Mouse (Mus musculus) cortical plate, adult 2 months (tissue): Measurements from ENCODE around the gene Brsk1. TPM values are rescaled to one million over a fixed set of nuclear protein-coding genes. Genes with fewer than 3 reads are reported as not detected.

Experiments used
- H3K27ac ChIP-seq: fragments of 200-500 bp; 2 replicates; pipeline ENCODE4 v1.5.1; 2012; ENCODE audit warnings: low read length, control low read depth, inconsistent platforms; ENCODE audit not compliant: insufficient read depth
- H3K4me1 ChIP-seq: fragments of 200-500 bp; 2 replicates; pipeline ENCODE4 v1.6.1; 2011; ENCODE audit warnings: low read length; ENCODE audit not compliant: control insufficient read depth, insufficient read depth
- H3K4me3 ChIP-seq: fragments of 200-500 bp; 2 replicates; pipeline ENCODE4 v1.5.1; 2011; ENCODE audit warnings: mild to moderate bottlenecking, low read length, control low read depth; ENCODE audit not compliant: insufficient read depth
- CTCF ChIP-seq: fragments of 200-500 bp; IDR thresholded peaks from 2 replicates; pipeline ENCODE4 v1.5.1; 2011; ENCODE audit warnings: mild to moderate bottlenecking, control low read depth, low read length; ENCODE audit not compliant: insufficient read depth; ENCODE audit errors: extremely low read depth
- POLR2A ChIP-seq: fragments of 200-500 bp; IDR thresholded peaks from 2 replicates; pipeline ENCODE4 v1.6.1; 2011; ENCODE audit warnings: mild to moderate bottlenecking, low read length, control low read depth; ENCODE audit not compliant: insufficient read depth; ENCODE audit errors: extremely low read depth
- polyA plus RNA-seq: library from polyadenylated mRNA; depleted of rRNA; stranded (reverse); fragments of >200 nt; gene quantifications from 2 replicates; pipeline ENCODE4 v1.2.3, GENCODE M21; 2012

Gene Brsk1
- polyA plus RNA-seq, 1 experiment = 305 TPM

DNA sequence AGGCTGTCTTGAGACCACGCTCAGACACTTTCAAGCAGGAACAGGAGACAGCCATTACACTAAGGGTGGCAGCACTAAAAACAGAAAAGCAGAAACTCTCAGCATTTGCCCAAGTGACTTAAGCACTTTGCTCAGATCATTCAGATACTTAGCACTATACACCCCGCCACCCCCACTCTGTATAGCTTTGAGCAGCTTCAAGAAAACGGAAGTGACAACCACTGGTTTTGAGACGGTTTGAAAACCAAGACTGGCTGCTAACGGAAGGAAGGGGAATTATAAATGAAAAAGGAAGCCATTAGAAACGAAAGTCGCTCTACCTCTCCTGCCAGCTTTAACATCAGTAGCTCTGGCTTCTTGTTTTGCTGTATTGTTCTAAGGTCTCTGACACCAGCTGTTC, 36.6 kb upstream of the Brsk1 start:
- Histone ChIP-seq H3K4me3 (no peak overlapping the region), H3K27ac (peak overlapping the region; percentile 80), H3K4me1 (peaks cover 27% of the 10 kb centered on the region)
- TF ChIP-seq POLR2A (no peak), CTCF (no peak)

DNA sequence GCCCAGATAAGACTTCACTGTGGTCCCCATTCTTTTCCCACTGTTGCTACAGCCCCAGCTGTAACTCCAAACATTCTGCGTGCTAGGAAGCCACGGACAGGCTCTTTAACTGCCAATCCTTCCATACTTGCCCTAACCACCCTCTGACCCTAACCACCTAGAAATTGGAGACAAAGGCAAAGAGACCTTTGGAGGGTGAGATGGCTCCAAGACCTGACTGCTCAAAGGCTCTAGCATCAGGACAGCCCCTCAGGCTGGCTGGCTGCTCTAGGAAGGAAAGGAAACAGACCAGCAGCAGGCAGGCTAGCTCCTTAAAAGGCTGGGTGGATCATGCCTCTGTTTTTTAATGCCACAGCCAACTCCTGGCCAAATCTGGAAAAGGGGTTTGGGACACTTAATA, 36.2 kb upstream of the Brsk1 start:
- Histone ChIP-seq H3K4me3 (no peak overlapping the region), H3K27ac (peak overlapping the region; percentile 48)
- TF ChIP-seq POLR2A = no peak
- no peak for TF ChIP-seq CTCF

DNA sequence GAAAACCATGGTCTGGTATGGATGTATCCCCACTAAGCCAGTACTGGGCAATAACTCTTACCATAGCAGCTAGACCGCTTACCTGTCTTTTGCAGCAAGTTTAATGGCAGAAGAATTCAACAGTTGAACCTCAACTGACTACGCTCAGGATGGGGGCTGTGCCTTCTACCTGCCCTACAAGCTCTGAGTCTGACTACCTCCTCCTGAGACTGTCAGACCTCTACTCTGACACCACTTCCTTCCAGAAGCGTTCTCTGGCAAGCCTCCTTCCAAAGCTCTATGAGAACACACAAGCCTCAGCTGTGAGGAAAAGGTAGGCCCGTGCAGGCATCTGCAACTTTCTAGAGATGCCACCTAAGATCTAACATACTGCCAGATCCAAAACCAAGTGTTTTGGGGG, 35.0 kb upstream of the Brsk1 start:
- no peak overlapping the region for H3K27ac ChIP-seq
- H3K4me1 ChIP-seq = peaks cover 32% of the 10 kb centered on the region
- no peak overlapping the region for H3K4me3 ChIP-seq
- TF ChIP-seq CTCF (no peak), POLR2A (no peak)

More for the DNA sequence above, 36.2 kb upstream of the Brsk1 start:
- peaks cover 27% of the 10 kb centered on the region for H3K4me1 ChIP-seq

DNA sequence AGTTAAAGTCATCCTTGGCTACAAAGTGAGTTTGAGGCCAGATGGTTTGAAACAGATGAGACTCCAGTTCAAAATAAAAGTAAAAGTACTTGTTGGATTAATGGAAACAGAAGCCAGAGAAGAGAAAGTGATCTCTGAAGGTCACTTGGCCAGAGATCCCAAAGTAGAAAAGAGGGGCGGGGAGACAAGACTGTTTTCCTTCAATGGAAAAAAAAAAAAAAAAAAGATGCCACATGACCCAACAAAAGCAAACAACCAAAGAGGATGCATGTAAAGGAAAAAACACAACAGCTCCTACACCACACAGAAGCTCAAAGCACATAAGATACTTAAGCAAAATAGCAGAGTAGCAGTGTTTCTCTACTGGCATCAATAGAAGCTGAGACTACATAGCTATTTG, 34.5 kb upstream of the Brsk1 start:
- peaks cover 33% of the 10 kb centered on the region for H3K4me1 ChIP-seq
- H3K4me3 ChIP-seq = no peak overlapping the region
- TF ChIP-seq POLR2A = no peak
- TF ChIP-seq CTCF = no peak
- no peak overlapping the region for H3K27ac ChIP-seq

DNA sequence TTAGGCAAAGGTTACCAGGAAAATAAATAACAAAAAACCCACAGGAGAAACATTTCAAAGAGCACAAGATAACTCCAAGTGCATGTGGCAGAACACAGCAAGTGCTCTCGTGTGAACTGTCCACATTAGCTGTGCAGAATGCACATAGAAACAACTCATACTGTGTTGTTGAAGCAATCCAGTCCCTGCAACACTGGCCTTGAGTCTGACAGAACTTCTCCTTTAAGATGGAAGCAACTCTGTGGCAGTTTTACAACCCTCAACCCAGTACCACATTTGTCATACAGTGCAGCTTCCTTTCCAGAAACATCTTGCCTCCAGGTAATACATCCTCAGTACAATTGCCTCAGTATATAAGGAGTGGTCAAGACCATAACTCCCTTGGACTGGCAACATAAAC, 33.6 kb upstream of the Brsk1 start:
- TF ChIP-seq CTCF (no peak), POLR2A (no peak)
- H3K4me1 ChIP-seq = peaks cover 29% of the 10 kb centered on the region
- no peak overlapping the region for H3K27ac ChIP-seq
- peak overlapping the region; percentile 83 for H3K4me3 ChIP-seq

DNA sequence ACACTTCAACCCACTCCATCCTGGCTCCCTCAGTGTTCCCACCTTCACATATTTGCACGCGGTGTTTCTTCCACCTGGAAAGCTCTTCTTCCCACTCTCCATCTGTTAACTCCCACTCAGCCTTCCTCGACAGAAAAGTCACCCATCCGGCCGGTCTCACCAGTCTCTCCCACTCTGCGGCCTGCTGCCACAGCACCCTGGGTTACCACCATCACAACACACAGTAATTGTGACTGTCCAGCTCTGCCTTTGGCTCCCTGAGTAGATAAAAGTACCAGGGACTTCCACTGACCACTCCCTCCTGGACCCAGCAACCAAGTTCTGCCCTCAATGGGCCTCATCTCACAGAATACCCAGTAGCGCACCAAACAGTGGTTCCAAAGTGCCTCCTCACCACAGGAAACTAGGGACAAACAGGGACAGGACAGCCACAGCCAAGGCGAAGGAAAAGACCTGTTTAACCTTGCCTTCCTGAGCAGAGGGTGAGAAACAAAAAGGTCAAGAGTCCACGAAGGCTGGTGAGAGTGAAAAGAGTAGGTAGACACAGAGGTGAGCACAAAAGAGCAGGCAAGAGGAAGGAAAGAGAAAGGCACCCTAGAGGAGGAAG, 32.8 kb upstream of the Brsk1 start:
- Histone ChIP-seq H3K4me3 (peak overlapping the region; percentile 83), H3K4me1 (peaks cover 25% of the 10 kb centered on the region), H3K27ac (peak overlapping the region; percentile 48; the same call in 1 of the 2 replicates)
- TF ChIP-seq CTCF (no peak), POLR2A (0 out of 2 replicates have a peak, but pooled peaks have one; percentile 28)

DNA sequence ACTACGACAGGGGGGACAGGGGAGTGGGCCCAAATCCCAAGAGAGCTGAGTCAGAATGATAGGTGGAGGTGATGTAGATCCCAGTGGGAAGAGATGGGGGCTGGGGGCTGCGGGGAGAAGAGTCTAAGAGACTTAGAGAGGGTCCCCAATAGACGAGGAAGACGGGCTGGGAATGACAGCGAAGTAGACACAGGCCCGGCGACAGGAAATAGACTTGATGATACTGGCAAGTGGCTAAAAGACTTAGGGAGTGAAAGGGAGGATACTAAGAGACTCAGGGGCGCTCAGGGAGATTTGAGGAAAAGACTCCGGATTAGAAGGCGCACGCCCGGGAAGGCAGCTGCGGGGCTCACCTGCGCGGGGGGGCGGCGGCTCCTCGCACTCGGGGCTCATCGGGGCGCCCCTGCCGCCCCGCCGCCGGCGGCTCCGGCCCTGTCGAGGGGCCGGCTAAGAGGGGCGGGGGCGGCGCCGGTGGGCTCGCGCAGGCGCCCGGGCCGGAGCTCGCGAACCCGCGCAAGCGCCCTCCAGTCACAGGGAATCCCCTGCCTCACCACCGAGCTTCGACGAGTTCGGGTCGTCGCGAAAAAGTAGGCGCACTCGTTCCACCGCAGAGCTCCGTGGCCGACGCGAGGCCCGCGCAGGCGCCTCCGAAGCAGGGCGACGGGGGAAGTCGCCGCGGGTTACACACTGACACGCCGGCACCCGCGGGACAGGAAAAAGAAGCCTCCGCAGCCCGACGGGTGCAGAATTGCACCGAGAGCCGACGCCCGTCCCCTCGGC, 32.1 kb upstream of the Brsk1 start:
- peak overlapping the region; percentile 99 for H3K27ac ChIP-seq
- TF ChIP-seq POLR2A (no peak), CTCF (no peak)
- peaks cover 23% of the 10 kb centered on the region for H3K4me1 ChIP-seq
- H3K4me3 ChIP-seq = peak overlapping the region; percentile 83

DNA sequence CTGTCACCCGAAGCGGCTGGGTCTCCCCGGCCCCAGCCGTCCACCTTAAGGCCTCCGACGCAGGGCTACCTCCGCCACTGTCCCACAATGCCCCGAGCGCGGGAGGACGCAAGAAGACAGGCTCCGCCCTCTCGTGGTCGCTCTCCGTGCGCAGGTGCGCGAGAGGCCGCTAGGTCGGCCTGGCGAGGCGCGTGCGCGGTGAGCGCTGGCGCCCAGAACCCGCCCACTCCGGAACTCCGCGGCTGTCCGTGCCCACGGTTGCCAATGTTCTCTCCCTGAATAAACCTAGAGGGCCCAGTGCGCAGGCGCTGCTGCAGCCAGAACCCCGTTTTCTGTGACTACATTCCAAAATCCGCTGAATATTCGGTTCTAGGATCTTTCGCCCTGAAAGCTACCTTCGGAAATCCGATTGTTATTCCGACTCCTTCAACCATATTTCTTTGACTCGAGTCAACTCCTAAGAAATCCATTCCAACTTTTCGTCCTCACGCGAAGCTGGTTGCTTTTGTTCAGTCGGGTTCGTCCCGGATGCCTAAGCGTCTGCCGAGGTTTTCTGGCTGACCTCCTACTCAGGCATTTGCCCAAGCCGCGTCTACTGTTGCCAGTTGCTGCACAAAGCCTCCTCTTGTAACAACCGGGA, 31.4 kb upstream of the Brsk1 start, which contains the start of gene Ppp6r1:
Gene Ppp6r1, minus strand, starts transcription at position 108 of the 640 bp plus-strand sequence.
- Histone ChIP-seq H3K27ac (peak within 1 kb of the TSS; percentile 99), H3K4me1 (peaks cover 21% of the 10 kb centered on the region), H3K4me3 (peak within 1 kb of the TSS; percentile 83)
- TF ChIP-seq POLR2A (peak; percentile 84), CTCF (no peak)

DNA sequence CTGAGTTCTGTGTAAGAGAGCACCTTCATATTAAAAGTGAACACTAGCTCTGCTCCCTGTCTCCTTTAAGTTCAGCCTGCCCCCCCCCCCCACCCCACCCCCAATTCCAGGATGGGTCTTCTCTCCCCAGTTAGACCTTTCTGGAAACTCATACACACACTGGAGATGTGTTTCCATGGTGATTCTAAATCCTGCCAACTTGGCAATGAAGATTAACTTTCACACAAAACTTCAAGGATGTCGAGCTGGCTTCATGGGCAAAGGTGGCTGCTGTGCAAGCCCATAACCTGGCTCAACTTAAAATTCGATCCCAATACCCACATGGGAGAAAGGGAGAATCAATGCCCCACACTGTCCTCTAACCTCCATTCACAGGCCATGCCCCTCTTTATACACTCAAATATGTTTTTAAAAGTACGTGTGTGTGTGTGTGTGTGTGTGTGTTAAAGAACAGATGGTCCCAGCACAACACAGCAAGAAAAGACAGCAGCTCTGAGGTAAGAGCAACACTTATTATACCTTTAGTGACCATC, 30.4 kb upstream of the Brsk1 start:
- H3K4me1 ChIP-seq = peaks cover 16% of the 10 kb centered on the region
- H3K4me3 ChIP-seq = no peak overlapping the region; the same call in 1 of the 2 replicates
- no peak for TF ChIP-seq CTCF
- TF ChIP-seq POLR2A = no peak
- peak overlapping the region; percentile 94 for H3K27ac ChIP-seq

DNA sequence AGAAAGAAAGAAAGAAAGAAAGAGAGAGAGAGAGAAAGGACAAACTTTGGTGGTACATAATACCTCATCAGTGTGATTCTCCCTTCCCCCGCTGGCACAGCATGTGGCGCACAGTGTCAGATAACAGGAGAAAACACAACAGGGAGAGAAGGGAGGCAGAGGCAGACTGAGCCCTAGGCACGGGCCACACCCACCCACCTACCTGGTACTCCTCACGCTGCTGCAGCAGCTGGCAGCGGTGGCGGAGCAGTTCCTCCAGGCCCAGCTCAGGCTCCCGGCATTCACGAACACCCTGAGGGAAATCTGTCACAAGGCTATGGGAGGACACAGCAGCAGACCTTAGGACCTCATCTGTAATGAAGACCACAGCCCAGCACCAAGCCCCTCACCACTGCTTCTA, 27.2 kb upstream of the Brsk1 start:
- TF ChIP-seq POLR2A (no peak), CTCF (no peak)
- no peak overlapping the region for H3K27ac ChIP-seq
- H3K4me1 ChIP-seq = peaks cover 8% of the 10 kb centered on the region; the same call in 1 of the 2 replicates
- H3K4me3 ChIP-seq = no peak overlapping the region
